Mouse (Mus musculus) cortical plate, adult 2 months (tissue): ENCODE data around the gene Stxbp3.

ENCODE experiments used
- CTCF ChIP-seq: fragments of 200-500 bp; IDR thresholded peaks from 2 replicates; pipeline ENCODE4 v1.5.1; 2011; ENCODE audit warnings: mild to moderate bottlenecking, control low read depth, low read length; ENCODE audit not compliant: insufficient read depth; ENCODE audit errors: extremely low read depth
- POLR2A ChIP-seq: fragments of 200-500 bp; IDR thresholded peaks from 2 replicates; pipeline ENCODE4 v1.6.1; 2011; ENCODE audit warnings: mild to moderate bottlenecking, low read length, control low read depth; ENCODE audit not compliant: insufficient read depth; ENCODE audit errors: extremely low read depth

DNA sequence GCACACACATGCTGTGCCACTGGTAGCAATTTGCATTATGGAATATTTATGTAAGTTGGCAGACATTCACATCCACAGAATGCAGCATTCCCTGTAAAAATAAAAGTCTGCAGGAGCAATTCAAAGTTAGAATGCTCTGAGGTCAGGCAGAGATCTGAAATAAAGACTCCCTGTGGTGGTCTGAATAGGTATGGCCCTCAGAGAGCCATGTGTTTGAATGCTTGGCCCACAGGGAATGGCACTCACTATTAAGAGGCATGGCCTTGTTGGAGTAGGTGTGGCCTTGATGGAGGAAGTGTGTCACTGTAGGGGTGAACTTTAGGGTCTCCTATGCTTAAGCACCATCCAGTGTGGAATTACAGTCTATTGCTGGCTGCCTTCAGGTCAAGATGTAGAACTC is 47.9 kb downstream of the Stxbp3 start:
- TF ChIP-seq CTCF (no peak), POLR2A (no peak)
